Mouse (Mus musculus): ENCODE results near the gene Cdc42bpa.

Cdc42bpa gene

DNA sequence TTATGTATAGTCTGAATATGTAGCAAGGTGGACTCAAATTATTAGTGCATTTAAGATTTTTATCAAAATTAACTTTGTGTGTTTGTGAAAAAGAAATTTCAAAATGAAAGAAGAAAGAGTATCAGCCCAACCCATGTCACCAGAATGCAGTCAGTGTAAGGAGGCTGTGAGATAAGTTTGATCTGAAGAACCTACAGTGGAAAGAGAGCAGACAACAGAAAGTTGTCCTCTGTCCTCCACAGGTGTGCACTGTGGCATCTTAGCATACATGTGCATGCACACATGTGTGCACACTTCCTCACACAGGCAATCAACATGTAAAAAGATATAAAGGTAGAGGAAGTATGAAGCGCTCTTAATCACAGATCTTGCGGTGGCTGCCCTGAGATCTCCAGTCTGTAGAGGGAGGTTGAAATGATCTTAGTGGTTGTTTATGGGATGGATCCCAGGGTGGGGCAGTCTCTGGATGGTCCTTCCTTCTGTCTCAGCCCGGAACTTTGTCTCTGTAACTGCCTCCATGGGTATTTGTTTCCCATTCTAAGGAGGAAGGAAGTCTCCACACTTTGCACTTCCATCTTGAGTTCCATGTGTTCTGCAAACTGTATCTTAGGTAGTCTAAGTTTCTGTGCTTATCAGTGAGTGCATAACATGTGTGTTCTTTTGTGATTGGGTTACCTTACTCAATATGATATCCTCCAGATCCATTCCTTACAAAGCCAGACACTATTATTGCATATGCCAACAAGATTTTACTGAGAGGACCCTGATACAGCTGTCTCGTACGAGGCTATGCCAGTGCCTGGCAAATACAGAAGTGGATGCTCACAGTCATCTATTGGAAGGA is 71.7 kb downstream of the Cdc42bpa start:
- CTCF ChIA-PET = no interaction called here

DNA sequence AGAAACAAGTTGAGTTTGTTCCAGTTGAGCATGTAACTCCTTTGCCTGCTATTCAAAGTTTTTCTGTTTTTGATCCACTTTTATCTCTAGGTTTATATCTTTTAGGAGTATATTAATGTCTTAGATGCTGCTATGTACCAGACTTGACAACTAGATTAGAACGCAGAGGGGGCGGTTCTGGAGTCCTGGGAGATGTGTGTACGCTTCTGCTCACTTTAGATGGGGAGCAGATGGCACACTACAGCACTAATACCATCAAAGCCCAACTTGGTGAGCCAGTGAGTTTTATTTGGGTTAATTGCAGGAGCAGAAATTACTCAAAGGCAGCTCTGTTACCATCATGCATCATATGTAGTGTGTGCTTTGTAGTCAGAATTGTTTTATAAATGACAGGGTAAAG is 77.2 kb downstream of the Cdc42bpa start:
- CTCF ChIA-PET = no interaction called here

DNA sequence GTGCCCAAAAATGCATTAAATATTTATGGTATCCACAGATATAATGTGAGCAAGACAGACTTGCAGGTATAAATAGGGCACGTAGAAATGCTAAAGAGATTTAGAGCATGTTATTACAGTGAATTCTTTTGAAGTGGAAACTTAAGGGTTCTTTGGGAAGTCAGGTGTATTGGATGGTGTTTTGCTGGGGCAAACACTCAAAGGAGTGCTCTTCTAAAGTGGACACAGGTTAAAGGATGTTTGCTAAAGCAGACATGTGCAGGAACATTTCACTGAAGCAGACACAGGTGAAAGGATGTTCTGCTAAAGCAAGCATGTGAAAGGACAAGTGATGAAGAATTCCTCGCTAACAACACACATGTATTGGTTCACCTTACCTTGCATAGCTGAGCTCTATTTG is 83.9 kb downstream of the Cdc42bpa start:
- CTCF ChIA-PET = no interaction called here

DNA sequence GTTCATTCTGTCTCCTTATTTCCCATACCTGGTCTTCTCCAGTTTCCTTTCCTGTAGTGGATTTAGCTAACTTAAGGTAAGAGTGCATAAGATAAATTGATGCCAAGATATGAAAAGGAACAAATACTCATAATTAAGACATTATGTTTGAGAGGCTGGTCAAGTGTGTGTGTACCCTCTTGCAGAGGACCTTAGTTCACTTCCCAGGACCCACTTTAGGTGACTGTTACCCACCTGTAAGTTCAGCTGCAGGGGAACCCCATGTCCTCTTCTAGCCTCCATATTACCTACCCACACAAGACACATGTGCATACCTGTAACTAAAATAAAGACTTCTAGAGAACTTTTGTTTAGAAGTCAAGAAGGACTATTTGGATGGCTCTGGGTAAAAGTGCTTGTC is 84.9 kb downstream of the Cdc42bpa start:
- CTCF ChIA-PET = no interaction called here

DNA sequence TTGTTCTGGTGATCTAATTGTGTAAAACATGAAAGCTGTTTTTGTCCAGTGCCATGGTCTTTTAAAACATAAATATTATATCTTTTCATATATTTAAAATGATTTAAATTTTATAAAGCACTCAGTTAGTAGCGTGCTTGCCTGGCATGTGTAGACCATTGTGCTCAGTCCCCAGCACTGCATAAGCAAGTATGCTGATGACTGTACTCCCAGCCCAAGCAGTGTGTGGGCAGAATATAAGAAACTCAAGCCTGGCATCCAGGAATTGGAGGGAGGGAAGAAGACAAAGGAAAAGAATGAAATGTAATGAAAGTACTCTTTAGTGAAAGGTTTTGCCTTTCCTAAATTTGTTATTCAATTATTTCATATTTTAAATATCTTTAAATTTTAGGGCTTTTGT is 128.9 kb downstream of the Cdc42bpa start:
- CTCF ChIA-PET = no interaction called here

DNA sequence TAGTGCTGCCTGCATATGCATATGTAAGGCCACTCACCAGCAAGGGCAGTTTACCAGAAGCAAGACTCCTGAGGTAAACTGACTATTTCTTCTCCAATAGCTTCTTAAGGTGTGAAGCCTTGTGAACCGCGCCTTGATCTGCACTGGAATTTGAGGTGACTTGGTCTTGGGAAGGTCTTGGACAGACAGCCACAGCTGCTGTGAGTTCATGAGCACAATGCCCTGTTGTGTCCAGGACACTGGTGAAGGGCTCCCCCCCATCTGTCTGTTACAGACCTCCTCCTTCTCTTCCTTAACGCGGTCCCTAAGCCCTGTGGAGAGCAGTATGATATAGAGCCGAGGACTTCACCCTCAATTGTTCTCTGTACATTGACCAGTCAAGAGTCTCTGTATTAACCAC is 138.2 kb downstream of the Cdc42bpa start:
- CTCF ChIA-PET = no interaction called here

DNA sequence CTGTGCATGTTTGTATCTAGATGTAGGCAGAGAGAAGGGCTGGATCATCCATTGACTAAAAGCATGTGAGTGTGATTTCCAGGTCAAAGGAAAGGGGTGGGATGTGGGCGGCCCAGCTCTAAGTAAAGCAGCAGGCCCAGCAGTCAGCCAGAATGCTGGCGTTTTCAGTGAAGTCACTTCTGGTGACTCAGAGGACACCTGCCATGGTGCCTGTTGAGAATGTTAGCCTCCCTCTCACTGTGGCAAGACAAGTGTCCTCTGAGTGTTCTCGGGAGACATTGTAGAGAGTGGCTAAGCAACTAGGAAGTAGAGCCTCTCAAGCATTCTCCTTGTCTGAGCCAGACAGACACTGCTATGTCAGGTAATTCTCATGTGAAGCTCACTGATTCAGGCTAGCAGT is 144.3 kb downstream of the Cdc42bpa start:
- CTCF ChIA-PET = no interaction called here

DNA sequence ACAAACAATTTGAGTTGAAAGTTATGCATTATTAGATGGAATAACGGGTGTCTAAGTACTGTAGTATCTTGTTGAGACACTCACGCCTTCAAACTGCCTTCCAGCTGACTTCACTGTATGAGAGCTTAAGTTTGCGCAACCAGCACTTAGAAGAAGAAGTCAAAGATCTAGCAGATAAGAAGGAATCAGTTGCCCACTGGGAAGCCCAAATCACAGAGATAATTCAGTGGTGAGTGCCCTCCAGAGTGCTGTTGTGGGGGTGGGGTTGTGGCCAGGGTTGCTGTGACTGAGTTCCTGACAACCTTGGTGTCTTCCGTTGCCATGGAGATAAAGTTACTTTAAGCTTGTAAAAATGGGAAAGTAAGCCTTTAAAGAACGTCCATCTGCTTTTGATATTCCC is 148.8 kb downstream of the Cdc42bpa start:
- CTCF ChIA-PET = no interaction called here

DNA sequence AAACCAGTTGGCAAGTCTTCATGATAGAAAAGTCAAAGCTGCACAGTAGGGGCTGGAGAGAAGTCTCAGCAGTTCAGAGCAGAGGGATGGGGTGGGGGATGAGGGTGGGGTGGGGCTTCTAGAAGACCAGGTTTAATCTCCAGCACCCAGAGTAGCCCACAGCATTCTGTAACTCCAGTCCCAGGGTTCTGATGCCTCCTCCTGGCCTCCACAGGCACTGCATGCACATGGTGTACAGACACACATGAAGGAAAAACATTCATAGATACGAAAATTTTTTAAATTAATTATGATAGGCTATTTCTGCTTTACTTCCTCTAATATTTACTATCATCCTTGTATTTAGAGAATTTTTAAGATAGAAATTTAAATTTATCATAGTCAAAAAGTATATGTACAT is 156.3 kb downstream of the Cdc42bpa start:
- CTCF ChIA-PET = interaction anchor here (0.7 kb wide), 1 partner anchor 1138 kb away, joined by 3 read pairs; no protein-coding TSS in a partner anchor

DNA sequence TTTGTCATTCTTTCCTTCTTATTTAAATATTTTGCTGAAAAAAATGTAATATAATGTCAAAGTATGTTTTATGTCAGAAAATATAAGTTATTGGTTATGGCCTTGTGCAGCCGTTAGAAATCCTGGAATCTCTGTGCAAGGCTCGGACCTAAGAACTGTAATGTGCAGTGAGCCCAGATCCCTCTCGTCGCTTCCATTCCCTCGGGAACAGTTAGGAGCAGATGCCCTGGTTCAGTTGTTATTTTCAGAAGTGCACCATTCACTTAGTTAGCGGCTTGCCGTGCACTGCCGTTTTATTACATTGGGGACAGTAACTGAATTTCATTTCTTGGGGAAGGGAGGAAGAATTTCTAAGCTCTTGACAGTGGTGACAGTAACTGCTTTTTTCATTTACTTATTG is 158.0 kb downstream of the Cdc42bpa start:
- CTCF ChIA-PET = no interaction called here

DNA sequence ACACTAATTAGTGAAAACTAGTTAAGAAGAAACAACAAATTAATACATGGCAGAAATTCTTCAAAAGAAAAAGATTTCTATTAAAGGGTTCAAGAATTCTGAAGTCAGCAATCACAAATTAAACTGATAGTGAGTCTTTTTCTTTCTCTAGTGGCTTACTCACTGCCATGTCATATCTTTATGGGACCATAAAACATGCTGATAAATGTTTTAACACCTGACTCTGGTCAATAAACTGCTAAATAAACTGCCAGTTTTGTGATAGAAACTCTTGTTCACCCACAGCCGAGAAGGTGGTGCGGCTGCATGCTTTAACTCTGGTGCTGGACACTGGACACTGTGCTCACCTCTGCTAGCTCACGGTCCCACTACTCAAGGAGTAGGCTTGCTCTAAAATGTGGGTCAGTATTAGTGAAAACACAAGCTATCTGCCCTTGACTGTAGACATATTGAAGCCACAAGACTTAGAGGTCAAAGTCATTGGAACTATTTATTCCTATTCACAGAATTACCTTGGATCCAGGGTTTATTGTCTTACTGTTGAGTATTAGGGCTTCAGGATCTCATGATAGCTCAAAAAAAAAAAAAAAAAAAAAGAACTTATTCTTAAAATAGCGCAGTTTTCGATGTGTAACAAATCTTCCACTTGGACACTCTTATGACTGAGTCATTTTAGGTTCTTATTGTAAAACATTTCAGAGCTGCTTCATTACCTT is 168.0 kb downstream of the Cdc42bpa start:
- CTCF ChIA-PET = interaction anchor here (0.6 kb wide), 1 partner anchor 250 kb away, joined by 4 read pairs; no protein-coding TSS in a partner anchor

DNA sequence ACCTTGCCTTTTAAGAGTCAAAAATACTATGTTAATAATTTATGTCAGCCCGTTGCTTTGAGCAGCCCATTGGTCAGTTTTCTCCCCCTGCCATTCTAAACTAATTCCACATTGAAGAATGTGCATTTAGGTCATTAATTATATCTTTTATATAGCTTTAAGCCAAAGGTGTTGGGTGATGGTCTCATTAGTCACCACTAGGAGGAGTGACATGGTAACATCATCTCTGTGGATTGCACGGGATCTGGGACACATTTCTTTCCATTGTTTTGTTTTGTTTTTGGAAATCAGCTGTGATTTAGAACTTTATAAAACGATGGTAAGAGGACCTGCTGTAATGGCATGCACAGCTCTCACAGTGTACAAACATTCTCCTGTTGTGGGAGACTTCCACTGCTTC is 171.1 kb downstream of the Cdc42bpa start:
- CTCF ChIA-PET = no interaction called here

DNA sequence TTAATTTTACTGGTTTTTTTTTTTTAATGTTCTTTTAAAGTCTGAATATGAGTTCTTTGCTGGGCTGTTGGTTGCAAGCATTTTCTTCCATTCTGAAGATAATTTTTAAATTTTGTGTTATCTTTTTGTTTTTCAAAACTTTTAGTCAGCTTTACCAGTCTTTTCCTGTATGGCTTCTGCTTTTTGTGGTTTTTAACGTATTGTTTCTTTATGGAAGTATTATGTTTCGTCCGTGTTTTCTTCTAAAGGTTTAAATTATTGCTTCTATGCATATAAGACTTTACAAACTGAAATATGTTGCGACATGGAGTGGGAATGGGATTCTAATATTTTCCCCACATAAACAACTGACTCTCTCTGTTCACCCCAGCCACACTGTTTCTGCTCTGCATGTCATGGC is 171.9 kb downstream of the Cdc42bpa start:
- CTCF ChIA-PET = no interaction called here

DNA sequence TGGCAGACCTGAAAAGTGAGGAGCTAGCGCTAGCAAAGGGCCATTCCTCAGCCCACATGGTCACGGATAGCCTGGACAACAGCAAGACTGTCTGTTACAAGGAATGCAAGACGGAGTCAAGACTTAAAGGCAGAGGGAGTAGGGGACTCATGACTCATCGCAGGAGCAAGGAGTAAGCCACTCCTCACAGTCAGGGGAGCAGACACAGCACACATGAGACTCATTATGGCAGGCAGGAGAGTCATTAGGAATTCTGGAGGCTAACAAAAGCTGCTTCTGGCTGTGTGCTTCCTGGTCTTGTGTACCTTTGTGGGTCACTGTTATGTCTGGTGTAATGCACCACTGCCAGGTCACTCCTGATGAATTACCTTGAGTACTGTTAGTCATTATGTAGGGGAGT is 178.9 kb downstream of the Cdc42bpa start:
- CTCF ChIA-PET = no interaction called here

DNA sequence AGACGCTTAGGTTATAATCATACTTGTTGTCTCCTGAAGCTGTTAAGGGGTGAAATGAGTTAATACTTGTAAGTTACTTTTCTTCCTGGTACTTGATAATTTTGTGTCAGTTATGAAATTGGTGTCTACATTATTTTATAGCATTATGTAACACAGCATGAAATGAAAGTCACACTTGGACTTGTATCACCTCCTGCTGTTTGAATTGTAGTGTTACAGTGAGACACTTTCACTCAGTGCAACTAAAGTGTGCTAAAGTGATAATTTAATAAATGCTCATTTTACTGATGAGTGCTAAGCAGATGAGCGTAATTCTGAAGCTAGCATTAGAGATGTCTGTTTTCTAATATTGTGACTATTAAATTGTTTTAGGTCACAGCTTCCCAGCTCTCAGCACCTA is 180.7 kb downstream of the Cdc42bpa start:
- CTCF ChIA-PET = no interaction called here

DNA sequence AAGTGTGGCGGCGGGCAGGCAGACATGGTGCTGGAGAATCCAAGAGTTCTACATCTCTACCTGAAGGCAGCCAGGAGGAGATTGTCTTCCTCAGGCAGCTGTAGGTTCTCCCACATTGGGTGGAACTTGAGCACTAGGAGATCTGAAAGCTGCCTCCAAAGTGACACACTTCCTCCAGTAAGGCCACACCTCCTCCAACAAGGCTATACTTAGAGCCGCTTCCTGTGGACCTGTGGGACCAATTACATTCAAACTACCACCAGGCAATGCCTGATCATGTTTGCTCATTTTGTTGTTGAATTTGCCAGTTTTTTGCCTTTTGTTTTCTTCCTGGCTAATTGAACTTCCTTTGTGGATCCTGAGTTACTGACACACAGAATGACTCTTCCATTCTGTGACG is 187.8 kb downstream of the Cdc42bpa start:
- CTCF ChIA-PET = no interaction called here

DNA sequence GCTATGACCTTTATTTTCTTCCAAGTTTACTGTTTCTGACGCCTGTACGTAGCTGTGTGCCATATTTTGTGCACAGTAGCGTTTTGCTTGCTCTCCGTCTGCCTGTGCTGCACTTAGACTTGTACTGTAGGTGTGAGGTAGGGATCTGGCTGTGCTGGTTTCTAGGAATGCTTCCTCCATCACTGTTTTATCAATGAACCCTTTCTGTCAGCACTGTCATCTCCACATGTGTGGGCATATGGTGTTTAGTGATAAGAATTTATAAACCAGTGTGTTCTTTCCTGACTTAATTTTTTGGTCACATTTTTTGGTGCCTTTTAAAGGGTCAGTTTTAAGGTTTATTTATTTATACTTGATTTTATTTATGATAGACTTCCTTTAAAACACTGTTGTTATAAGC is 188.3 kb downstream of the Cdc42bpa start:
- CTCF ChIA-PET = no interaction called here

DNA sequence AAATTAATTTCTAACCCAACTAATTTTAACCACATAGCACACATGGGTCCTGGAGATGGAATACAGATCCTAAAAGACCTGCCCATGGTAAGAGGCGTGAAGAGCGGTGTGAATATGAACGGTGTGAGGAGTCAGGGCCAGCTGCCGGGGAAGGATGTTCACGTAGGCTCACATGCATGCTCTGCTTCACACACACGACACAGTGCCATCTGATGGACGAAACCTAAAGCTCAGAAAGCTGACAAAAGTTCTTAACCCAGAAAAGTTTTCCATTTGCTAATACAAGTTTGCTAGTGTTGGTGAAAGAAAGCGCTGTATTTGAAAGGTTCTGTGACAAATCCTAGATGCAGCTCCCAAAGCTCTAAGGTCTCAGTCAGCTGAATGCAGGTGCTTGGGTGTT is 190.9 kb downstream of the Cdc42bpa start:
- CTCF ChIA-PET = no interaction called here

DNA sequence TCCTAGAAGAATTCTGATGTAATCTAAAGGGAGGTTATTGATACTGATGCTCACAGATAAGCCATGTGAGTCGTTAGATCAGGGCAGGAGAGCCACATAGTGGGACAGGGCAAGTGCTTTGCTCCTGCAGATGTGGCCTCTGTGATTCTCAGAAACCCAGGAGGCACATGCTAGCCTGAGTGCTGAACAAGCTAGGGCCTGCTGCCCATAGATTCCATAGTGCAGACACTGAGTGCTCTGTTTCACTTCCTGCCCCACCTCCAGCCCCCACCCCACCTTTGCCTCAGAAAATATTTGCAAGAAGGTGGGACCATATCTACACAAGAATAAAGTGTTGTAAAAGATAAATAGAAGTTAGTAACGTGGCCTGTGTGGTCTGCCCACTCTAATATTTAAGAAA is 198.4 kb downstream of the Cdc42bpa start:
- CTCF ChIA-PET = no interaction called here

DNA sequence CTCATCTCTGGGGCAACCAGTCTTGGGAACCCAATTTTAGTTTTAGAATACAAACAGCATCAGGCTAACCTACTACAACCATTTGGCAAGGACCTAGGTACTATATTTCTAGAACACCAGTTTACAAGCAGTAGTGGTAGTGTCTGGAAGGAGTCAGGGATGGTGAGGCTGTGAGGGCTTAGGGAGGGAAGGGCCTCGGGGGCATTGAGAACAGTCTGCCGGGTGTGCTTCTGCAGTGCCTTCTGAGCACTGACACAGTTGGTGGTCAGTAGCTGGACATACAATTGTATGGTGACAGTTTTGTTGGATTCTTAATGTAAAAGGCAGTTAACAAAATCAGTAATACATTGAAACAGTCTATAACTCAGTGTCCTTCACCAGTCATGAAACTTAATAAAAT is 200.3 kb downstream of the Cdc42bpa start:
- CTCF ChIA-PET = no interaction called here

DNA sequence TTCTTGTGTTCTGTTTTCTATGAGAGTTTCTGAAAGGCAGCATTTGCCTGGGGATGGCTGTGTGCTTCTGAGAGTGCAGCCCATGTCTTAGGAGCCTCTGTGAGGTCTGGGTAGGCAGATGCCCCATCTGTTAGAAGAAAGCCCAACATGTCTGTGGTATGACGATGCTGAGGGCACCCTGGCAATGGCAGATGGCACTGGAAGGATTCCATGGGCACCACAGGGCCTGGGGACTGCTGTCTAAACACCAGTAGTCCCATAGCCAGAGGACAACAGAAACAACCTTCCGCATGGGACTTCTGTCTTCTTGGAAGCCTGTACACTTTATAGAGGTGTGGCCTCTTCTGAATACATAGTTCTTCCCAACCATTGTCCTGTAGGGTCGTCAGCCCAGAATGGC is 200.9 kb downstream of the Cdc42bpa start:
- CTCF ChIA-PET = no interaction called here

DNA sequence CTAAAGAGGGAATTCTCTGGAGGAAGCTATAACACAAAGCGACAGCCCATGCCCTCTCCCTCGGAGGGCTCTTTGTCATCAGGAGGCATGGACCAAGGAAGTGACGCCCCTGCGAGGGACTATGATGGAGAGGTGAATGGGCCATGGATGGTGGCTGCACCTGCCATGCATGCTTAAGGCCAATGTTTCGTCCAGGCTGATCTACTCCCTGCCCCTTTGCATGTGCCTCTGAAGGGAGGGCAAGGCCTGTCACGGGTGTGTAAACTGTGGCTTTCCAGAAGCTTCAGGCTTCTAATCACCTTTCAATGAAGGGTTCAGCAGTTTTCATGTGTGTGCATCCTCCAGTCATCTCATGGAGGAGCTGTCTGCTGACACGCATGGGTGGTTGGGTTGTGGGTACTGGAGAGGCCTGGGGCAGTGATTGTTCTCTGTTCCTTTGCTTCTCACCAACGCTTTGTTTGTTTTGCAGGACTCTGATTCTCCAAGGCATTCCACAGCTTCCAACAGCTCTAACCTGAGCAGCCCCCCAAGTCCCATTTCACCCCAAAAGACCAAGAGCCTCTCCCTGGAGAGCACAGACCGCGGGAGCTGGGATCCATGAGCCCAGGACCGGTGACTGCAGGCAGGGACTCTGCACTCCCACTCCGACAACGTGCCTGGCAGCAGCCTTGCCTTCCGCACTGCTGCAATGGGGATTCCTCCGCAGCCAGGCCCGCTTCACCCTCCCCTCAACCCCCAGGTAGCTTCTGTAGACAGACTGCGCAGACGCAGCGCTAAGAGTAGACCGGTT is 201.5 kb downstream of the Cdc42bpa start:
- CTCF ChIA-PET = no interaction called here

DNA sequence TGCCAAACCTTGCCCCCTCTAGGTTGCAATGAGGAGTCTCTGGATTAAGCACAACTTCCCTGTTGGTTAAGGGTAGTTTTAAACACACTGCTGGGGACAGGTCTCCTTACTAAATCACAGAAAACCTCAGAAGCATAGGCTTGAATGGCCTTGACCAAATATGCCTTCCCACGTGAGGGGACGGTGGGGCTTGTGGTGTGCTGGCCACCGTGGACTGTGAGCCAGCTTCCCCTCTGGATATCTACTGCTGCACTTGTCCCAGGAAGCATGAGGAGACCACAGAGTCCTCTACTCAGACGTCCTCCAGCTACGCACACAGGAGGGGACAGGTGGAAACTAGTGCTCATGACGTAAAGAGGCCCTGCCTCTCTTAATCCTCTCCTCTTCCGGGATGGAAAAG is 202.7 kb downstream of the Cdc42bpa start:
- CTCF ChIA-PET = interaction anchor here (0.5 kb wide), 1 partner anchor 1489 kb away, joined by 3 read pairs; no protein-coding TSS in a partner anchor

All from spleen, embryonic (tissue).